Mouse (Mus musculus) MEL (cell line): Measurements from ENCODE around the gene Lypd4.

ENCODE experiments used
- MYC ChIP-seq: IDR thresholded peaks from 2 replicates; pipeline ENCODE4 v1.6.1; 2011; ENCODE audit warnings: low read depth, mild to moderate bottlenecking, low read length, improper control_type of control experiment, moderate library complexity
- POLR2A ChIP-seq, 2 experiments: IDR thresholded peaks; 2 replicates each; pipeline ENCODE4 v1.6.1; 2011 to 2012; ENCODE audit warnings: low read length in 2 of 2, mild to moderate bottlenecking in 2 of 2, control low read depth in 1 of 2, improper control_type of control experiment in 1 of 2, low read depth in 1 of 2, moderate library complexity in 1 of 2; ENCODE audit not compliant: control insufficient read depth in 1 of 2, insufficient read depth in 1 of 2, poor library complexity in 1 of 2

DNA sequence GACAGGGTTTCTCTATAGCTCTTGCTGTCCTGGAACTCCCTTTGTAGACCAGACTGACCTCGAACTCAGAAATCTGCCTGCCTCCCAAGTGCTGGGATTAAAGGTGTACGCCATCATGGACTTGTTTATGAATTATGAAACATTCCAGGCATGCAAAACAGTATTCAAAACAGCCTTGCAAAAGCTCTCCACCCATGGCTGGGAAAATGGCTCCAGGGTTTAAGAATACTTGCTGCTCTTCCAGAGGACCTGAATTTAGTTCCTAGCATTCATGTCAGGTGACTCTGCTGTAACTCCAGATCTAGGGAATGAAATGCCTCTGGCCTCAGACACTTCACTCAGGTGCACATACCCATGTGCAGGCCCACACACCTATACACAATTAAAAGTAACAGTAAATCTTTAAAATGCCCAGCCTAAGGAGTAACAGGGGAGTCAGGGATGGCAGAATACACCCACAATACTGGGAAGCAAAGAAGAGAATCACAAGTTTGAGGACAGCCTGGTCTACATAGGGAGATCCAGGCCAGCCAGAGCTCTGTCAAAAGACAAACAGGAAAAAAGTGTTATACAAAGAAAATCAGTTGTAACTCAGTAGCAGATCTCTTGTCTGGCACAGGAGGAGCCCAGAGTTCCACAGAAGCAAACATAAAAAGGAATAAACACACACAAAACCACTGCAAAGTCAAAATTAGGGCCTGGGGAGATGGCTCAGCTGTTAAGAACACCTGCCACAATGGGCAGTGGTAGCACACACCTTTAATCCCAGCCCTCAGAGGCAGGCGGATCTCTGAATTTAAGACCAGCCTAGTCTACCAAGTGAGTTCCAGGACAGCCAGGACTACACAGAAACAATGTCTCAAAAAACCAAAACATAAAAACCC lies 21.7 kb upstream of the Lypd4 start:
- TF ChIP-seq MYC (no peak), POLR2A (IDR thresholded peaks at IDR 0.05; ENCODE audit: control insufficient read depth in 1 of 2, insufficient read depth in 1 of 2, low read depth in 1 of 2, low read length in 2 of 2, poor library complexity in 1 of 2) (peak in 1 of 2 experiments; percentile 30; a peak in 2 of 4 replicates)
